Mouse (Mus musculus): Measurements from ENCODE around the gene Calcoco1.

Calcoco1 gene

GRCm38 (mm10) chr15:102721980-102722475 lies at the start of gene Calcoco1:
Calcoco1 (minus strand) TSS chr15:102722178.
- DNase-seq (ENCODE audit: low spot score in 2 of 2): peak; percentile 92 to 97

GRCm38 (mm10) chr15:102770866-102771265 lies 48.9 kb upstream of the Calcoco1 start:
- DNase-seq (ENCODE audit: low spot score in 2 of 2): no peak

GRCm38 (mm10) chr15:102765207-102765606 lies 43.2 kb upstream of the Calcoco1 start:
- no peak for DNase-seq (ENCODE audit: low spot score in 2 of 2)

- no peak for DNase-seq (ENCODE audit: low spot score in 2 of 2)
These were observed 39.9 kb upstream of the Calcoco1 start for GRCm38 (mm10) chr15:102761745-102762378.

GRCm38 (mm10) chr15:102757686-102758085 lies 35.7 kb upstream of the Calcoco1 start:
- no peak for DNase-seq (ENCODE audit: low spot score in 2 of 2)

- no peak for DNase-seq (ENCODE audit: low spot score in 2 of 2)
These were observed 33.1 kb upstream of the Calcoco1 start for GRCm38 (mm10) chr15:102755053-102755452.

- DNase-seq (ENCODE audit: low spot score in 2 of 2): no peak
These were observed 32.4 kb upstream of the Calcoco1 start for GRCm38 (mm10) chr15:102754361-102754760.

- DNase-seq (ENCODE audit: low spot score in 2 of 2): no peak
These were observed 31.2 kb upstream of the Calcoco1 start for GRCm38 (mm10) chr15:102753170-102753569.

- no peak for DNase-seq (ENCODE audit: low spot score in 2 of 2)
These were observed 30.2 kb upstream of the Calcoco1 start for GRCm38 (mm10) chr15:102752164-102752563.

- DNase-seq (ENCODE audit: low spot score in 2 of 2): no peak
These were observed 28.3 kb upstream of the Calcoco1 start for GRCm38 (mm10) chr15:102750241-102750640.

- DNase-seq (ENCODE audit: low spot score in 2 of 2): no peak
These were observed 27.1 kb upstream of the Calcoco1 start for GRCm38 (mm10) chr15:102749103-102749502.

- no peak for DNase-seq (ENCODE audit: low spot score in 2 of 2)
These were observed 25.9 kb upstream of the Calcoco1 start for GRCm38 (mm10) chr15:102747853-102748252.

- peak in 1 of 2 experiments; percentile 27 for DNase-seq (ENCODE audit: low spot score in 2 of 2)
These were observed 25.3 kb upstream of the Calcoco1 start for GRCm38 (mm10) chr15:102747286-102747640.

GRCm38 (mm10) chr15:102746488-102747285 lies 24.7 kb upstream of the Calcoco1 start:
- no peak for DNase-seq (ENCODE audit: low spot score in 2 of 2)

- DNase-seq (ENCODE audit: low spot score in 2 of 2): no peak
These were observed 24.1 kb upstream of the Calcoco1 start for GRCm38 (mm10) chr15:102746126-102746487.

- DNase-seq (ENCODE audit: low spot score in 2 of 2): no peak
These were observed 23.4 kb upstream of the Calcoco1 start for GRCm38 (mm10) chr15:102745387-102745786.

GRCm38 (mm10) chr15:102744831-102745230 lies 22.9 kb upstream of the Calcoco1 start:
- DNase-seq (ENCODE audit: low spot score in 2 of 2): no peak

GRCm38 (mm10) chr15:102744416-102744815 lies 22.4 kb upstream of the Calcoco1 start:
- no peak for DNase-seq (ENCODE audit: low spot score in 2 of 2)

GRCm38 (mm10) chr15:102743996-102744395 lies 22.0 kb upstream of the Calcoco1 start:
- no peak for DNase-seq (ENCODE audit: low spot score in 2 of 2)

- DNase-seq (ENCODE audit: low spot score in 2 of 2): no peak
These were observed 21.2 kb upstream of the Calcoco1 start for GRCm38 (mm10) chr15:102743196-102743595.

GRCm38 (mm10) chr15:102742589-102742988 lies 20.6 kb upstream of the Calcoco1 start:
- peak; percentile 81 to 82 for DNase-seq (ENCODE audit: low spot score in 2 of 2)

- DNase-seq (ENCODE audit: low spot score in 2 of 2): peak in 1 of 2 experiments; percentile 41
These were observed 17.7 kb upstream of the Calcoco1 start for GRCm38 (mm10) chr15:102739520-102740297.
